Mouse (Mus musculus) midbrain, embryonic 14.5 days (tissue): ENCODE data around the gene Gadd45b. TPM values are rescaled to one million over a fixed set of nuclear protein-coding genes. Genes with fewer than 3 reads are reported as not detected.
A peak's percentile ranks its signal among the peaks of the same experiment; 100 is the strongest.

ENCODE experiments used
- ATAC-seq: fragments of 200-750 bp; cut with Nextera tagmentation; 2 replicates; pipeline ENCODE4 v1.8.0; 2017; ENCODE audit warnings: moderate number of reproducible peaks, moderate library complexity; ENCODE audit not compliant: low FRiP score, low TSS enrichment
- DNase-seq: peaks from one replicate; pipeline ENCODE4 v3.0.0-alpha.2; 2015
- H3K27ac ChIP-seq: fragments of 300-500 bp; sonication (generic); replicated peaks from 2 replicates; pipeline ENCODE4 v1.5.1; 2014; ENCODE audit warnings: mild to moderate bottlenecking, low read depth, low read length, moderate library complexity
- H3K27me3 ChIP-seq: fragments of 300-500 bp; sonication (generic); 2 replicates; pipeline ENCODE4 v1.6.1; 2014; ENCODE audit warnings: low read length, control low read depth, mixed read lengths; ENCODE audit not compliant: control insufficient read depth, insufficient read depth
- H3K36me3 ChIP-seq: fragments of 300-500 bp; sonication (generic); 2 replicates; pipeline ENCODE4 v1.6.1; 2014; ENCODE audit warnings: low read length, control low read depth; ENCODE audit not compliant: control insufficient read depth, insufficient read depth
- H3K4me1 ChIP-seq: fragments of 300-500 bp; sonication (generic); 2 replicates; pipeline ENCODE4 v1.6.1; 2014; ENCODE audit warnings: mild to moderate bottlenecking, antibody characterized with exemption, low read length, control low read depth; ENCODE audit not compliant: control insufficient read depth, insufficient read depth
- H3K4me2 ChIP-seq: fragments of 300-500 bp; sonication (generic); 2 replicates; pipeline ENCODE4 v1.6.1; 2014; ENCODE audit warnings: mild to moderate bottlenecking, low read length, moderate library complexity
- H3K4me3 ChIP-seq: fragments of 300-500 bp; sonication (generic); replicated peaks from 2 replicates; pipeline ENCODE4 v1.5.1; 2014; ENCODE audit warnings: low read depth, low read length
- H3K9ac ChIP-seq: fragments of 300-500 bp; sonication (generic); replicated peaks from 2 replicates; pipeline ENCODE4 v1.6.1; 2014; ENCODE audit warnings: mild to moderate bottlenecking, low read length, moderate library complexity
- H3K9me3 ChIP-seq: fragments of 300-500 bp; sonication (generic); 2 replicates; pipeline ENCODE4 v1.6.1; 2016; ENCODE audit warnings: low read length, control low read depth, mixed read lengths; ENCODE audit not compliant: control insufficient read depth
- WGBS: fragments of 180-500 bp; shearing (Covaris S2); extraction: QIAGEN DNeasy Blood & Tissue Kit; methylation state at CpG from one replicate; pipeline ENCODE4 v1.1.7; 2014; 5-methylcytosine and 5-hydroxymethylcytosine counted together
- polyA plus RNA-seq: library from polyadenylated mRNA; unstranded; fragments of >200 nt; fragmentation: Nextera tagmentation; extraction: Ambion mirVana; gene quantifications from 2 replicates; pipeline ENCODE4 v1.2.1, GENCODE M21; 2014

The Gadd45b gene
- polyA plus RNA-seq, 1 experiment from 2014 or later = 8.0 TPM

GRCm38 (mm10) chr10:80915736-80916135, 14.1 kb upstream of the Gadd45b start:
- DNase-seq (no peak), ATAC-seq (no peak)

GRCm38 (mm10) chr10:80917336-80917778, 12.5 kb upstream of the Gadd45b start:
- WGBS = 3% methylated on average over 15 of the region's 15 CpGs
- H3K9me3 ChIP-seq = no peaks in the 10 kb centered on the region
- peak; percentile 15; the same call in 1 of the 2 replicates for ATAC-seq
- DNase-seq = peak; percentile 27
- H3K36me3 ChIP-seq = peaks cover 27% of the 10 kb centered on the region
- 0 out of 2 replicates have a peak, but pooled peaks cover 4% of the 10 kb centered on the region for H3K27me3 ChIP-seq
- H3K27ac ChIP-seq = peak overlapping the region; percentile 74
- peak overlapping the region; percentile 81 for H3K9ac ChIP-seq
- peak overlapping the region; percentile 81 for H3K4me3 ChIP-seq
- H3K4me2 ChIP-seq = peak overlapping the region; percentile 96
- peaks cover 17% of the 10 kb centered on the region; the same call in 1 of the 2 replicates for H3K4me1 ChIP-seq

More at GRCm38 (mm10) chr10:80915736-80916135, 14.1 kb upstream of the Gadd45b start:
- Histone ChIP-seq H3K36me3 (peaks cover 42% of the 10 kb centered on the region), H3K27me3 (no peaks in the 10 kb centered on the region), H3K4me2 (no peak overlapping the region), H3K4me1 (peaks cover 14% of the 10 kb centered on the region; the same call in 1 of the 2 replicates), H3K9me3 (no peaks in the 10 kb centered on the region), H3K27ac (no peak overlapping the region), H3K9ac (no peak overlapping the region), H3K4me3 (no peak overlapping the region)
- 92% methylated on average over 4 of the region's 4 CpGs for WGBS

- 0 out of 2 replicates have a peak, but pooled peaks cover 4% of the 10 kb centered on the region for H3K27me3 ChIP-seq
- no peaks in the 10 kb centered on the region for H3K9me3 ChIP-seq
- ATAC-seq (peak; percentile 78), DNase-seq (peak; percentile 94)
- H3K4me2 ChIP-seq = peak within 1 kb of the TSS; percentile 96
- under 1% methylated on average over 61 of the region's 61 CpGs for whole genome bisulfite sequencing
- peaks cover 23% of the 10 kb centered on the region for H3K36me3 ChIP-seq
- H3K4me3 ChIP-seq = peak within 1 kb of the TSS; percentile 81
- H3K27ac ChIP-seq = peak within 1 kb of the TSS; percentile 74
- H3K9ac ChIP-seq = peak within 1 kb of the TSS; percentile 81
- peaks cover 17% of the 10 kb centered on the region; the same call in 1 of the 2 replicates for H3K4me1 ChIP-seq
These were observed 12.0 kb upstream of the Gadd45b start, which contains the start of gene Lmnb2 for GRCm38 (mm10) chr10:80917779-80918434. Lmnb2 (minus strand) TSS chr10:80918245.

DNA sequence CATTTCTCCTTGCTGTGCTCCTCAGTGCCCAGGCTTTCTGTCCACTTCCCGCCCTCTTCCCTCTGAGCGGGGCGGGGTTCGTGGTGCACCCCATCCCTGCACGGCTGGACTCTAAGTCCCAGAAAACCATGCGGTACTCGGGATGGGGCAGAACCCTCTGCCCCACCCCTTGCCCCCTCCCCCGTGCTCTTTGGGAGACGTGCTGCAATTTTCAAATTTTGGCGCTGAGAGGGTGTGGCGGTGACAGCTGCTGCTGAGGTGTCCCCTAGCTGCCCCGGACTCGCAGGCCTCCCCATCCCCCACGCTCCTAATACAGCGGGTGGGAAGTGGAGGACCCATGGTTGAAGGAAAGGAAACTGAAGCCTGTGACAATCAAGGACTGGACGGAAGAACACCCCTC, 8.0 kb upstream of the Gadd45b start:
- ATAC-seq = no peak
- peak overlapping the region; percentile 20; the same call in 1 of the 2 replicates for H3K9ac ChIP-seq
- no peaks in the 10 kb centered on the region for H3K36me3 ChIP-seq
- H3K4me3 ChIP-seq = peak overlapping the region; percentile 2; the same call in 1 of the 2 replicates
- DNase-seq = peak; percentile 29
- peaks cover 8% of the 10 kb centered on the region; the same call in 1 of the 2 replicates for H3K4me1 ChIP-seq
- 0 out of 2 replicates have a peak, but pooled peaks cover 4% of the 10 kb centered on the region for H3K27me3 ChIP-seq
- 3% methylated on average over 16 of the region's 16 CpGs for WGBS
- no peaks in the 10 kb centered on the region for H3K9me3 ChIP-seq
- H3K4me2 ChIP-seq = peak overlapping the region; percentile 41
- no peak overlapping the region for H3K27ac ChIP-seq

DNA sequence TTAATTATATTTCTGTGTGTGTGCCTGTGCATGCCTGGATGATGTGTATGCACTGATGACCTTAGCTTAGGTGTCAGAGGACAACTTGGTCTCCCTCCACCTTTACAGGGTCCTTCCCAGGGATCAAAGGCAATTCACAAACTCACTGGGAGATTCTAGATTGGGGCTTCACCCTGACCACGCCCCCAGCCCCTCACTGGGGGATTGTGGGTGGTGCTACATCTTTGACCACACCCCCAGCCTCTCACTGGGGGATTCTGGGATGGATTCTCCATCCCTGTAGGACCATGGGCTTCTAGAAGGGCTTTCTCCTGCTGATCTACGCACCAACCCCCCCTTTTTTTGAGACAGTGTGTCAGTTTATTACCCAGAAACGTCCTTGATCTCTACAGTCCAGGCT, 4.4 kb upstream of the Gadd45b start:
- DNase-seq (no peak), ATAC-seq (no peak)
- H3K4me1 ChIP-seq = peaks cover 17% of the 10 kb centered on the region
- 0 out of 2 replicates have a peak, but pooled peaks cover 8% of the 10 kb centered on the region for H3K27me3 ChIP-seq
- no peak overlapping the region for H3K4me2 ChIP-seq
- H3K36me3 ChIP-seq = no peaks in the 10 kb centered on the region
- H3K4me3 ChIP-seq = no peak overlapping the region
- no peak overlapping the region for H3K9ac ChIP-seq
- H3K9me3 ChIP-seq = no peaks in the 10 kb centered on the region
- H3K27ac ChIP-seq = no peak overlapping the region
- WGBS = 34% methylated on average over 3 of the region's 3 CpGs

DNA sequence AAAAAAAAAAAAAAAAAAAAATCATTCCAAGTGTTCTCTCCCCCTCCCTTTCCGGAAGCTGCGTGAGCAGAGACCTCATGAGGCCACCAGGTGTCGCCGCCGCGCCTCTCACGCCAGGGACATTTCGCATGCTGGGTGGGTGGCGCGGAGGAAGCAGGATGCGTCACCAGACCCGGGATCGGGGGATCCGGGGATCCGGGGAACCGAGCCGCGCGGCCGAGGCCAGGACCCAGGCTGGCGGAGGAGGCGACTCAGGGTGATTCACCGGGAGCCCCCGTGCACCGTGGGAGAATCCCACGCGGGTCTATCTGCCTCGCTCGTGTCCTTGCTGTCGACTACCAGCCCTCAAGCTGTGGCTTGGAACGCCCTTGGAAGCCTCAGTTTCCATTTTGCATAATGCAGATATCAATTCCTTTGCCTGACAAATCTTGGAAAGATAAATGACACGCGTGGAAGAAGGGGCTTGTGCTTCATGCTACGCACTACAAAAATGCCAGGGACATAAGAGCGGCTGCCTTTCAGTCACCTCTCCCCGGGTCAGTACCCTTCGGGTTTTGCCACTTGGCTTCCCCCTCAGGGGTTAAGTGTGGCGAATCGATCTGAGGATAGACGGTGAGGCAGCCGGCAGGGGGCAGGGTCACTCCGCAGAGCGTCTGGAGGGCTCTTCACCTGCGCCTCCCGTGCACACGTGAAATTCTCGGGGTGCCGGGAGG, 1.1 kb upstream of the Gadd45b start:
- peak; percentile 57 for ATAC-seq
- H3K4me2 ChIP-seq = peak overlapping the region; percentile 86
- no peaks in the 10 kb centered on the region for H3K36me3 ChIP-seq
- H3K9me3 ChIP-seq = no peaks in the 10 kb centered on the region
- H3K9ac ChIP-seq = peak overlapping the region; percentile 60
- DNase-seq = peak; percentile 95
- H3K4me1 ChIP-seq = peaks cover 35% of the 10 kb centered on the region
- under 1% methylated on average over 48 of the region's 48 CpGs for WGBS
- peak overlapping the region; percentile 43 for H3K4me3 ChIP-seq
- H3K27ac ChIP-seq = peak overlapping the region; percentile 58
- peaks cover 36% of the 10 kb centered on the region for H3K27me3 ChIP-seq

DNA sequence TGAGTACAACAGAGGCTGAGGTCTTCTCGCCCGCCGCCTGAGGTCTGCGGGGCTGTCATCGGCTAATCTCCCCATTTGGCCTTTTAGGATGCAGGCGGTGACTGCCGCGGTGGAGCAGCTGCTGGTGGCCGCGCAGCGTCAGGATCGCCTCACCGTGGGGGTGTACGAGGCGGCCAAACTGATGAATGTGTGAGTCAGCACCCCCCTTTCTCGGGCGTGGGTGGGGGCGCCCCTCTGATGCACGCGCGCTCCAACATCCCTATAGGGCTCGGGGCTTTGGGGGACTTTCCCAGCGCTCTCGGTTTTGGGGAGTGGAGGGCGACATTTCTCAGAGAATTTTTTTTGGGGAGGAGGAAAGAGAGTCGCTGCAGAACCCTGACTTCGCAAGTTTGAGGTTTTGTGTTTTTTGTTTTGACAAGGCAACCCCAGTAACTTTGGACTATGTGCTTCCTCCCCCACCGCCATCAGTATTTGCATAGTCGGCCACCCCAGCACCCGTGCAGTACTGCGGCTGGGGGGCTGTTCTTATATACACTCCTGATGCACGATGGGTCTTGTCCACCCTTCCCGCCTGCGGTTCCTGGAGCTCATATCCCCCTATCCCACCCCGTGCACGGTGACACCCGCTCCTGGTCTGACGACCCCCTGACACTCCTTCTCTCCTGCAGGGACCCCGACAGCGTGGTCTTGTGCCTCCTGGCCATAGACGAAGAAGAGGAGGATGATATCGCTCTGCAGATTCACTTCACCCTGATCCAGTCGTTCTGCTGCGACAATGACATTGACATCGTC, 684 bp downstream of the Gadd45b start:
- Histone ChIP-seq H3K9me3 (no peaks in the 10 kb centered on the region), H3K4me3 (peak overlapping the region; percentile 41), H3K4me2 (peak overlapping the region; percentile 86), H3K4me1 (peaks cover 40% of the 10 kb centered on the region), H3K27ac (no peak overlapping the region), H3K27me3 (peaks cover 51% of the 10 kb centered on the region), H3K36me3 (no peaks in the 10 kb centered on the region), H3K9ac (peak overlapping the region; percentile 37)
- under 1% methylated on average over 45 of the region's 45 CpGs for WGBS
- no peak for ATAC-seq
- DNase-seq = peak; percentile 54

DNA sequence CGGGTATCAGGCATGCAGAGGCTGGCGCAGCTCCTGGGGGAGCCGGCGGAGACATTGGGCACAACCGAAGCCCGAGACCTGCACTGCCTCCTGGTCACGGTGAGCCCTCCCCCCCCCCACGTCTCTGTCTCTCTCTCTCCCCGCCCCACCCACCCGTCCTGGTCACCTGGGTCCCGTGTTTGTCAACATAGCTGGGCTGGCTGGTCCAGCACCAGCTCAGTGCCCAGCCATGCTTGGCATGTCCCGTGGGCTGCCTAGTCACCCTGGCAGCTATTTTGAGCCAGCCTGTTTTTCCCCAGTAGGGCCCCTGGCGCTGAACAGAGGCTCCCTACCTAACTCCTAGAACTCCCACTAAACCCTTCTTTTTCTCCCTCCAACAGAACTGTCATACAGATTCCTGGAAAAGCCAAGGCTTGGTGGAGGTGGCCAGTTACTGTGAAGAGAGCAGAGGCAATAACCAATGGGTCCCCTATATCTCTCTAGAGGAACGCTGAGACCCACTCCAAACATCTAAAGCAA, 1.3 kb downstream of the Gadd45b start:
- no peaks in the 10 kb centered on the region for H3K36me3 ChIP-seq
- H3K4me2 ChIP-seq = peak overlapping the region; percentile 86
- H3K9me3 ChIP-seq = no peaks in the 10 kb centered on the region
- no peak for ATAC-seq
- 1% methylated on average over 13 of the region's 14 CpGs for WGBS
- DNase-seq = peak; percentile 24
- peaks cover 47% of the 10 kb centered on the region for H3K4me1 ChIP-seq
- peak overlapping the region; percentile 41 for H3K4me3 ChIP-seq
- peak overlapping the region; percentile 37; the same call in 1 of the 2 replicates for H3K9ac ChIP-seq
- H3K27ac ChIP-seq = no peak overlapping the region
- peaks cover 53% of the 10 kb centered on the region for H3K27me3 ChIP-seq
